Mouse (Mus musculus): Measurements from ENCODE around the gene Ctnnd2. TPM values are rescaled to one million over a fixed set of nuclear protein-coding genes. Genes with fewer than 3 reads are reported as not detected.

Ctnnd2 gene
- total RNA-seq, 2 experiments from 2014 or later: 212 to 226 TPM

- no peak for DNase-seq
These were observed 369.1 kb downstream of the Ctnnd2 start for GRCm38 (mm10) chr15:30541459-30541858.

GRCm38 (mm10) chr15:30548263-30548662 lies 375.9 kb downstream of the Ctnnd2 start:
- DNase-seq: no peak

GRCm38 (mm10) chr15:30550956-30551355 lies 378.6 kb downstream of the Ctnnd2 start:
- no peak for DNase-seq

GRCm38 (mm10) chr15:30553910-30554406 lies 381.6 kb downstream of the Ctnnd2 start:
- no peak for DNase-seq

GRCm38 (mm10) chr15:30555787-30556186 lies 383.4 kb downstream of the Ctnnd2 start:
- DNase-seq: no peak

- no peak for DNase-seq
These were observed 390.0 kb downstream of the Ctnnd2 start for GRCm38 (mm10) chr15:30562375-30562774.

GRCm38 (mm10) chr15:30564594-30564993 lies 392.2 kb downstream of the Ctnnd2 start:
- DNase-seq: no peak

GRCm38 (mm10) chr15:30570254-30570800 lies 397.9 kb downstream of the Ctnnd2 start:
- peak in 1 of 2 experiments; percentile 28 for DNase-seq

GRCm38 (mm10) chr15:30587446-30587845 lies 415.1 kb downstream of the Ctnnd2 start:
- no peak for DNase-seq

- DNase-seq: no peak
These were observed 418.5 kb downstream of the Ctnnd2 start for GRCm38 (mm10) chr15:30590865-30591264.

GRCm38 (mm10) chr15:30595507-30595906 lies 423.1 kb downstream of the Ctnnd2 start:
- no peak for DNase-seq

GRCm38 (mm10) chr15:30610613-30611012 lies 438.2 kb downstream of the Ctnnd2 start:
- no peak for DNase-seq

- DNase-seq: no peak
These were observed 443.1 kb downstream of the Ctnnd2 start for GRCm38 (mm10) chr15:30615451-30615850.

GRCm38 (mm10) chr15:30616861-30617260 lies 444.5 kb downstream of the Ctnnd2 start:
- no peak for DNase-seq

GRCm38 (mm10) chr15:30617932-30618331 lies 445.5 kb downstream of the Ctnnd2 start:
- DNase-seq: no peak

GRCm38 (mm10) chr15:30628524-30628923 lies 456.1 kb downstream of the Ctnnd2 start:
- no peak for DNase-seq

- no peak for DNase-seq
These were observed 459.8 kb downstream of the Ctnnd2 start for GRCm38 (mm10) chr15:30632113-30632735.

- DNase-seq: no peak
These were observed 461.5 kb downstream of the Ctnnd2 start for GRCm38 (mm10) chr15:30633917-30634316.

GRCm38 (mm10) chr15:30634522-30634921 lies 462.1 kb downstream of the Ctnnd2 start:
- no peak for DNase-seq

- no peak for DNase-seq
These were observed 468.3 kb downstream of the Ctnnd2 start for GRCm38 (mm10) chr15:30640651-30641050.

- no peak for DNase-seq
These were observed 473.3 kb downstream of the Ctnnd2 start for GRCm38 (mm10) chr15:30645688-30646087.

GRCm38 (mm10) chr15:30646501-30647431 lies 474.4 kb downstream of the Ctnnd2 start:
- peak; percentile 33 to 41 for DNase-seq

- peak in 1 of 2 experiments; percentile 15 for DNase-seq
These were observed 475.4 kb downstream of the Ctnnd2 start for GRCm38 (mm10) chr15:30647679-30648311.

Measured in layer of hippocampus, postnatal 36 days (tissue).